Mouse (Mus musculus) megakaryocyte, embryonic 14.5 days (primary cell): ENCODE data around the gene Lrmda. TPM values are rescaled to one million over a fixed set of nuclear protein-coding genes. Genes with fewer than 3 reads are reported as not detected.

ENCODE experiments used
- H3K27me3 ChIP-seq: replicated peaks from 2 replicates; pipeline ENCODE3; 2012; ENCODE audit warnings: inconsistent platforms
- H3K36me3 ChIP-seq: replicated peaks from 2 replicates; pipeline ENCODE3; 2012; ENCODE audit warnings: low read length, inconsistent platforms, mixed read lengths
- H3K4me1 ChIP-seq: 2 replicates; pipeline ENCODE4 v1.6.1; 2012; ENCODE audit warnings: inconsistent platforms
- H3K4me3 ChIP-seq: replicated peaks from 2 replicates; pipeline ENCODE3; 2012; ENCODE audit warnings: moderate library complexity, mild to moderate bottlenecking, inconsistent platforms
- H3K9me3 ChIP-seq: 2 replicates; pipeline ENCODE4 v1.6.1; 2012; ENCODE audit warnings: inconsistent platforms
- FLI1 ChIP-seq: IDR thresholded peaks from 2 replicates; pipeline ENCODE4 v1.6.1; 2012; ENCODE audit warnings: low read length, inconsistent platforms, mixed read lengths
- GATA1 ChIP-seq: IDR thresholded peaks from 3 replicates; pipeline ENCODE4 v1.6.1; 2012; ENCODE audit warnings: mixed read lengths, low read length, inconsistent platforms, borderline replicate concordance
- polyA plus RNA-seq: library from polyadenylated mRNA; stranded (reverse); fragments of >175 nt; gene quantifications from 2 replicates; pipeline ENCODE4 v1.2.3, GENCODE M21; 2012; ENCODE audit warnings: low replicate concordance; ENCODE audit not compliant: insufficient read depth

The Lrmda gene
- polyA plus RNA-seq, 1 experiment: 7.1 TPM

DNA sequence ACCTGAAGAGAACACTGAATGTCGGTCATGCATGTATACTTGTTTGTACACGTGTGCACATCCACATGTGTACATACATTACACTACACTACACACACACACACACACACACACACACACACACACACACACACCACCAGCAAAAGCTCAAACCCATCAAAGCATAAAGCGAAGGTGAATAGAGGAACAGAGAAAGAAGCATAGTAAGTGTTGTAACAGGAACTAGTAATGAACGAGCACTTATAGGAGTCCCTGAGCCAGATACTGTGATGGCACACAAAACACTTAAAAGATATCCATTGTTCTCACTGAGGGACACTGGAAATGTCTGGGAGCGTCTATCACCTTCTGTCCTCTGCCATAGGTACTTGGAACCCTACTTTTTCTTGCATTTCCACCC is 5.2 kb upstream of the Lrmda start:
- no peak for TF ChIP-seq FLI1
- TF ChIP-seq GATA1: no peak
- peaks cover 13% of the 10 kb centered on the region for H3K4me1 ChIP-seq
- H3K36me3 ChIP-seq: no peaks in the 10 kb centered on the region
- H3K4me3 ChIP-seq: no peak overlapping the region
- H3K9me3 ChIP-seq: no peaks in the 10 kb centered on the region
- H3K27me3 ChIP-seq: peaks cover 52% of the 10 kb centered on the region

- H3K27me3 ChIP-seq: peaks cover 52% of the 10 kb centered on the region
- H3K4me3 ChIP-seq: no peak overlapping the region
- TF ChIP-seq FLI1 (no peak), GATA1 (no peak)
- no peaks in the 10 kb centered on the region for H3K9me3 ChIP-seq
- H3K4me1 ChIP-seq: peaks cover 18% of the 10 kb centered on the region
- no peaks in the 10 kb centered on the region for H3K36me3 ChIP-seq
Measured at GRCm38 (mm10) chr14:22014781-22015180, 4.7 kb upstream of the Lrmda start.

DNA sequence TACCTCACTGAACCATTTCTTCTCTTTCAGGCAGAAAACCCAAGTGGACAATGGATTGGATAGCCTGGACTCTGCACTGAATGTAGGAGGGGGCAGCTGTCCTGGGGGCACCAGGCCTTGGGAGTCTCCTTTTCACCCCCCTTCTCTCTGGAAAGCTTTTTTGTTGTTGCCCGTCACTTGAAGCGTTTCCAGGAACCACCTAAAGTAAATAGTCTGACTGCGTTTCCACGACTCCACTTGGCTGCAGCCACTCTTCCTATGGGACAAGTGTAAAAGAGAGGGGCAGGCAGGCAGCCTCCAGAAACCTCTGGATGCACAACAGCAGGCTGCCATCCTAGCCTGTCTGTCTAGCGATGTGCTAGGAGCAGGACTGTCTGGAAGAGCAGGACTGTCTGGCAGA is 2.5 kb upstream of the Lrmda start:
- H3K4me3 ChIP-seq: no peak overlapping the region
- TF ChIP-seq GATA1 (no peak), FLI1 (no peak)
- H3K36me3 ChIP-seq: no peaks in the 10 kb centered on the region
- H3K9me3 ChIP-seq: no peaks in the 10 kb centered on the region
- peaks cover 43% of the 10 kb centered on the region for H3K27me3 ChIP-seq
- peaks cover 31% of the 10 kb centered on the region for H3K4me1 ChIP-seq

DNA sequence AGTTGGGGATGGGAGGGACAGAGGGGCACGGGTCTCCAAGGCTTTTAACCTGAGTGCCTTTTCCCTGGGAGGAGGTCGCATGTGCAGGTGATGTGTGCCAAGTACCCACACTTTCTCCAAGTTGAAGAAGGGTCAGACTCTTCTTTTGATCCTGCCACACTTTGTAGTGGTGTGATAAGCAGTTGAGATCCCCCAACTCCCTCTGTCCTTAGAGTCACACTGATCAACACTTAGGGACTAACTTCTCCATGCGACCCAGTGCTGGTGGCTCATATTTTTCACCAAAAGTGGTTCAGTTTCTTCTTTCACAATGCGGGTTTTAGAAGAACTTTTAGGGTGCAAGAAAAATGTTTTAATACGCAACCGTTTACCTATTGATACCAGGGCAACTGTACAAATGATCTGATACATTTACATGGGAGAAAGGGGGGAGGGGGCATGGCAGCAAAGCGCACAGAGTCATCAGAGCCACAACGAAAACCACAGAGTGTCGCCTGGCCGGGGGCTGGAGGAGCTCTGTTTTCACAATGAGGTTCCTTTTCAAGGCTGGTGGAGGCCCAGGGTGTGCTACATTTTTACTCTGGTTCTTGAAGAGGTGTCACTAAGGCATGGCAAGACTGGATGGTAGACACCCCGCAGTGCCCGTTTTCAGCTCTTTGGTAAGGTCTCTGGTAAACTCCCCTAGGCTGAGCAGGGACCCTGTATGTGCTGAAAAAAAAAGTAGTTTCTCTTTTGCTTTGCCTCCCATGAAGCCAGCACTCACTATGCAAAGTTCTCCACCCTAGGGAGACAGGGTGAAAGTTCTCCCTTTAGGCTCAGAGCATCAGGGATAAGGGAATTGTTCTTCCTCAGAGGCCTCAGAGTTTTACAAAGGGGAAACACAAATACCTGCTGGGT is 685 bp downstream of the Lrmda start:
- H3K4me3 ChIP-seq: peak overlapping the region; percentile 94
- TF ChIP-seq FLI1 (no peak), GATA1 (no peak)

DNA sequence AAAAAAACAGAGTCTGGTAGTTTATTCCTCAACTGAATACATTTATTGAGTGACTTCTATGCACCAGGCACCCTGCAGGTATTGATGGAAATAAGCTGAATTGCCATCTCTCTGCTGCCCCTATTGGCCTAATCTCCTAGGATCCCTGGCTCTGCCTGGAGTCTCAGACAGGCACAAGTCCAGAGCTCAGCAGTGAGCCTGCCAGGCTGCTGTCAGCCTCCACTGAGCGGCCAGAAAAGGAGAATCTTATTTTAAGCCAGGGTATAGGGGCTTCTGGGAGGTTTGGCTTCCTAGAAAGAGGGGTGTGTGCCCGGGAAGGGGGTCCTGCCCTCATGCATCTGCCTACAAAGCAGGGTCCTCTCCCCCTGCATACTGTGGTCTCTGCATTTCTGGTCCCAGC is 1.4 kb downstream of the Lrmda start:
- H3K4me3 ChIP-seq: peak overlapping the region; percentile 38
- H3K4me1 ChIP-seq: peaks cover 31% of the 10 kb centered on the region
- H3K27me3 ChIP-seq: peaks cover 18% of the 10 kb centered on the region
- H3K36me3 ChIP-seq: peaks cover 8% of the 10 kb centered on the region
- no peak for TF ChIP-seq FLI1
- H3K9me3 ChIP-seq: peaks cover under 1% of the 10 kb centered on the region; the same call in 1 of the 2 replicates

More for the DNA sequence above, 685 bp downstream of the Lrmda start:
- Histone ChIP-seq H3K36me3 (peaks cover 3% of the 10 kb centered on the region), H3K27me3 (peaks cover 24% of the 10 kb centered on the region), H3K9me3 (no peaks in the 10 kb centered on the region), H3K4me1 (peaks cover 31% of the 10 kb centered on the region)

DNA sequence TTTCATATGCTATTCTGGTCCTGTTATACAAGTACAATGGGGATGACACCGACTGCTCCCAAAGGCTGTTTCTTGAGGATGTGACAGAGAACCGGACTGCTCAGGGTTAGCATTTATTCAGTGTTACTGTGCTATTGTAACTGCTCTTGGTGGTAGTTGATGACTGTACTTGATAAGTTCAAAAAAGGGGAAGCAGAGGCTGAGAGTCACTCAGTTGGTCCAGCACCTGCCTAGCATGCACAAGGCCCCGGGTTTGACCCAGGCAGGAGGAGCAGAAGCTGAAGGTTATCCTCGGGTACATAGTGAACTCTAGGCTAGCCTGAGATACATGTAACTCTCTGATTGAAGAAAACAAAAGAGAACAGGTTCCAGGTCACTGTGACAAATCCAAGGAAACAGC is 4.0 kb downstream of the Lrmda start:
- Histone ChIP-seq H3K36me3 (peaks cover 34% of the 10 kb centered on the region), H3K4me1 (peaks cover 26% of the 10 kb centered on the region), H3K4me3 (no peak overlapping the region), H3K27me3 (no peaks in the 10 kb centered on the region), H3K9me3 (peaks cover 15% of the 10 kb centered on the region)
- TF ChIP-seq FLI1 (no peak), GATA1 (no peak)

DNA sequence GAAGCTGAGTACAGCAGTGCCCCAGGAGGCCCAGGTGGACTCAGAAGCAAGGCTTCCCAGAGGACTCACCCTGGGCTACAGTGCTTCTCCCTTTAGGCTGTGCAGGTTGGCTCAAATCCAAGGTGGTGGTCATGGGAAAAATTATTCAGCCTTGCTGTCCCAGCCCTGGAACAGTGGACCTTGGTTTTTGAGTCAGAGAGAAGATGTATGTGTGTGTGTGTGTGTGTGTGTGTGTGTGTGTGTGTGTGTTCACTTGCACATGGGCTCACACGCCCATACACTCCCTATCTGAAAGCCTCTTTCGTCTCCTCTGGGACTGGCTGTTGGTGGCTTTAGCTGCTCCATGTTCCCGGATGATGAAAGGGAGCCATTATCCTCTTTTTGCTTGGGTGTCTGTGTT is 16.4 kb downstream of the Lrmda start:
- Histone ChIP-seq H3K9me3 (no peaks in the 10 kb centered on the region), H3K4me1 (no peaks in the 10 kb centered on the region), H3K4me3 (no peak overlapping the region), H3K36me3 (no peaks in the 10 kb centered on the region), H3K27me3 (no peaks in the 10 kb centered on the region)
- TF ChIP-seq FLI1: no peak
- no peak for TF ChIP-seq GATA1

GRCm38 (mm10) chr14:22036338-22036737 is 16.8 kb downstream of the Lrmda start:
- TF ChIP-seq GATA1 (no peak), FLI1 (no peak)
- Histone ChIP-seq H3K27me3 (no peaks in the 10 kb centered on the region), H3K4me3 (no peak overlapping the region), H3K4me1 (no peaks in the 10 kb centered on the region), H3K9me3 (no peaks in the 10 kb centered on the region), H3K36me3 (no peaks in the 10 kb centered on the region)

DNA sequence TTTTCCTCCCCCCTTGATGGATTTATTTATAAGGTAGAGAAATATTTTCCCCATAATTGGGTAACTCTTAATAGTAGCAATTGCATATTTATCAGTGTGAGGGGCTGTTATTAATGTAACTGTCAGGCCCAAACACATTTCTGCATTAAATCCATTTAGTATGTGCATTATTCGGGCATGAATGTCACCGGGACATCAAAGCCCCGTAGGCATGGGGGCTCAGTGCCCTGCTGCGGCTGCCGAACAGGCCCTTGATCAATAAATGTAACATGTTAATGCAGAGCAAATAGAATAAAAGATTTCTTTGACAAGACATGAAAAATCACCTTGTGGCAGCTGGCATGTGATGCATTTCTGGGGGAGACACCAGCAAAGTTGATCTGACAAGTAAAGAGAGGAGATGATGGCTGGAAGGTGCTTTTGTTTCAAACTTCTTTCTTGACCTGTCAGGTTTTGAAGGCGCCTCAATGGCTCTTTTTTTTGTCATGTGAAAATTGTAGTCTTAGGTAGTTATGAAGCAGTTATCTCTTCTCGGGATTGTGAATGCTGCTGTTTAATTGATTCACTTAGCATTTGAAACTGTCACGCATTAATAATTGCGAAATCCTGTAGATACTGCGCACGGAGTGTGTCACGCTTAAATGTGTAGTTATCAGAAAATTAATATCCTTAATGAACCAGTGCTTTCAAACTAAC is 17.4 kb downstream of the Lrmda start:
- Histone ChIP-seq H3K36me3 (no peaks in the 10 kb centered on the region), H3K9me3 (no peaks in the 10 kb centered on the region), H3K4me3 (no peak overlapping the region), H3K4me1 (no peaks in the 10 kb centered on the region), H3K27me3 (no peaks in the 10 kb centered on the region)
- no peak for TF ChIP-seq FLI1
- no peak for TF ChIP-seq GATA1
